Mouse (Mus musculus) intestine, embryonic 16.5 days (tissue): Measurements from ENCODE around the gene Apol11b. TPM values are rescaled to one million over a fixed set of nuclear protein-coding genes. Genes with fewer than 3 reads are reported as not detected.

ENCODE experiments used
- polyA plus RNA-seq: library from polyadenylated mRNA; unstranded; fragments of >200 nt; fragmentation: Nextera tagmentation; extraction: Ambion mirVana; gene quantifications from 2 replicates; pipeline ENCODE4 v1.2.1, GENCODE M21; 2015

The Apol11b gene
- polyA plus RNA-seq, 1 experiment from 2014 or later, result 0.17 TPM

Other genes starting within 250 kb of the Apol11b start
- gene Apol7a, start 244.2 kb downstream of the Apol11b start, polyA plus RNA-seq, result 12.5 and 13.4 TPM in 2 replicates
- gene Apol9a, start 232.2 kb downstream of the Apol11b start, polyA plus RNA-seq, result 0.44 and 0.55 TPM in 2 replicates
- gene Apol7b, start 195.8 kb downstream of the Apol11b start, polyA plus RNA-seq, result 0.28 TPM in 1 of 2 replicates, not detected in the other
- 0.21 and 0.23 TPM in 2 replicates for gene Apol10a, start 166.2 kb downstream of the Apol11b start, polyA plus RNA-seq
- gene Apol11a, start 135.0 kb downstream of the Apol11b start, polyA plus RNA-seq, result not detected in 2 replicates
- gene Apol7c, start 110.0 kb downstream of the Apol11b start, polyA plus RNA-seq, result 5.3 and 5.7 TPM in 2 replicates
- gene 1700025B11Rik, start 81.4 kb downstream of the Apol11b start, polyA plus RNA-seq, result not detected in 2 replicates
- 0.47 and 0.55 TPM in 2 replicates for gene Apol10b, start 47.2 kb downstream of the Apol11b start, polyA plus RNA-seq
- not detected in 2 replicates for gene Gm36245, start 44.0 kb downstream of the Apol11b start, polyA plus RNA-seq
- gene Apol7e, start 55.6 kb upstream of the Apol11b start, polyA plus RNA-seq, result 0.50 and 0.70 TPM in 2 replicates
- 0.11 and 0.13 TPM in 2 replicates for gene Apol9b, start 85.8 kb upstream of the Apol11b start, polyA plus RNA-seq
- gene Apol8, start 113.7 kb upstream of the Apol11b start, polyA plus RNA-seq, result 0.21 and 0.34 TPM in 2 replicates
- 39.1 and 43.8 TPM in 2 replicates for gene Myh9, start 198.9 kb upstream of the Apol11b start, polyA plus RNA-seq